Mouse (Mus musculus) lung, embryonic 15.5 days (tissue): ENCODE measurements around the gene Sh3bp2. TPM values are rescaled to one million over a fixed set of nuclear protein-coding genes. Genes with fewer than 3 reads are reported as not detected.
"Not testable (repeated sequence)": the region's sequence is repeated elsewhere in the genome, so short reads cannot be mapped to it uniquely, and the experiment has no call there.

ENCODE experiments used
- ATAC-seq: fragments of 200-750 bp; cut with Nextera tagmentation; 2 replicates; pipeline ENCODE4 v1.8.0; 2017; ENCODE audit warnings: moderate number of reproducible peaks, borderline replicate concordance; ENCODE audit not compliant: low FRiP score, low TSS enrichment; ENCODE audit errors: extremely low read depth
- H3K27ac ChIP-seq: fragments of 300-500 bp; sonication (generic); 2 replicates; pipeline ENCODE4 v1.5.1; 2015; ENCODE audit warnings: moderate library complexity, mild to moderate bottlenecking, inconsistent platforms
- H3K27me3 ChIP-seq: fragments of 300-500 bp; sonication (generic); 2 replicates; pipeline ENCODE4 v1.6.1; 2015; ENCODE audit warnings: inconsistent platforms
- H3K36me3 ChIP-seq: fragments of 300-500 bp; sonication (generic); 2 replicates; pipeline ENCODE4 v1.6.1; 2015; ENCODE audit warnings: inconsistent platforms
- H3K4me1 ChIP-seq: fragments of 300-500 bp; sonication (generic); 2 replicates; pipeline ENCODE4 v1.6.1; 2015; ENCODE audit warnings: inconsistent platforms
- H3K4me2 ChIP-seq: fragments of 300-500 bp; sonication (generic); 2 replicates; pipeline ENCODE4 v1.6.1; 2015; ENCODE audit warnings: inconsistent platforms, mild to moderate bottlenecking, moderate library complexity
- H3K4me3 ChIP-seq: fragments of 300-500 bp; sonication (generic); 2 replicates; pipeline ENCODE4 v1.5.1; 2015; ENCODE audit warnings: mild to moderate bottlenecking, inconsistent platforms
- H3K9ac ChIP-seq: fragments of 300-500 bp; sonication (generic); 2 replicates; pipeline ENCODE4 v1.6.1; 2015; ENCODE audit warnings: inconsistent platforms
- H3K9me3 ChIP-seq: fragments of 300-500 bp; sonication (generic); 2 replicates; pipeline ENCODE4 v1.6.1; 2016; ENCODE audit warnings: inconsistent platforms
- WGBS: fragments of 180-500 bp; shearing (Covaris S2); methylation state at CpG from one replicate; pipeline ENCODE4 v1.1.7; 2015; 5-methylcytosine and 5-hydroxymethylcytosine counted together
- polyA plus RNA-seq: library from polyadenylated mRNA; unstranded; fragments of >200 nt; fragmentation: Nextera tagmentation; extraction: Ambion mirVana; gene quantifications from 2 replicates; pipeline ENCODE4 v1.2.1, GENCODE M21; 2015

The Sh3bp2 gene
- polyA plus RNA-seq, 1 experiment from 2014 or later = 8.1 TPM

GRCm38 (mm10) chr5:34573268-34574221 is 47.9 kb downstream of the Sh3bp2 start, which contains the start of gene Add1:
TSS of gene Add1 (plus strand) at chr5:34573664.
- WGBS = under 1% methylated on average over 58 of the region's 84 CpGs

DNA sequence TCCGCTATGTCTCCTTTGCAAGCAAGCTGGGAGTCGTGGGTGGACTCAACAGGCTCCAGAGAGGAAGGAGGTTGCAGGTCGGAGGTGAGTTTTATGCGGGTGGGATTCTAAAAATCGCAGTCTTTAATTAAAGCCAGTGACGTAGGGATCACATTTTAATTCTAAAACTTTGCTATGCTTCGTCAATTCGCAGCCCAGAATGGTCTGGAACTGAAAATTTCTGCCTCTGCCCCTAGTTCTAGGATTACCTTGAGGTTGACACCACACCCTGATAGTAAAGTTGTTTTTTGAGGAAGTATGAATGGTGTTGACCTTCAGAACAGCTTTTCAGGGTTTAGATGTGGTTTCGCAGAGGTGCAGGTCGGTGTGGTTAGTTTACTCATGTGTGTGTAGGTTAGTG is 49.1 kb downstream of the Sh3bp2 start:
- H3K27ac ChIP-seq = 0 out of 2 replicates have a peak overlapping the region, but pooled peaks have one; percentile 90
- WGBS = 24% methylated on average over 10 of the region's 10 CpGs
- peak overlapping the region; percentile 96 for H3K9ac ChIP-seq

More at GRCm38 (mm10) chr5:34573268-34574221, 47.9 kb downstream of the Sh3bp2 start, which contains the start of gene Add1:
- Histone ChIP-seq H3K27me3 (no peaks in the 10 kb centered on the region), H3K27ac (peak within 1 kb of the TSS; percentile 90), H3K36me3 (peaks cover 2% of the 10 kb centered on the region; the same call in 1 of the 2 replicates), H3K4me3 (peak within 1 kb of the TSS; percentile 88), H3K4me2 (peak within 1 kb of the TSS; percentile 65), H3K9me3 (no peaks in the 10 kb centered on the region), H3K9ac (peak within 1 kb of the TSS; percentile 96), H3K4me1 (peaks cover 13% of the 10 kb centered on the region)
- peak; percentile 100 for ATAC-seq

GRCm38 (mm10) chr5:34576286-34576685 is 50.6 kb downstream of the Sh3bp2 start:
- Histone ChIP-seq H3K36me3 (peaks cover 7% of the 10 kb centered on the region; the same call in 1 of the 2 replicates), H3K27ac (no peak overlapping the region), H3K9ac (no peak overlapping the region), H3K4me1 (peaks cover 13% of the 10 kb centered on the region), H3K27me3 (no peaks in the 10 kb centered on the region), H3K9me3 (no peaks in the 10 kb centered on the region), H3K4me2 (no peak overlapping the region), H3K4me3 (no peak overlapping the region)
- WGBS = 91% methylated on average over 1 of the region's 1 CpGs
- ATAC-seq = no peak

More for the DNA sequence above, 49.1 kb downstream of the Sh3bp2 start:
- H3K36me3 ChIP-seq = peaks cover 7% of the 10 kb centered on the region; the same call in 1 of the 2 replicates
- H3K9me3 ChIP-seq = no peaks in the 10 kb centered on the region
- peaks cover 13% of the 10 kb centered on the region for H3K4me1 ChIP-seq
- H3K4me3 ChIP-seq = peak overlapping the region; percentile 88
- peak overlapping the region; percentile 65 for H3K4me2 ChIP-seq
- H3K27me3 ChIP-seq = no peaks in the 10 kb centered on the region
- ATAC-seq = no peak

- Histone ChIP-seq H3K9me3 (no peaks in the 10 kb centered on the region), H3K27ac (no peak overlapping the region), H3K9ac (no peak overlapping the region), H3K4me2 (no peak overlapping the region), H3K4me3 (no peak overlapping the region), H3K36me3 (peaks cover 7% of the 10 kb centered on the region; the same call in 1 of the 2 replicates), H3K4me1 (peaks cover 23% of the 10 kb centered on the region), H3K27me3 (no peaks in the 10 kb centered on the region)
- no peak for ATAC-seq
- WGBS = 94% methylated on average over 7 of the region's 7 CpGs
These were observed 52.5 kb downstream of the Sh3bp2 start for GRCm38 (mm10) chr5:34578038-34578655.

DNA sequence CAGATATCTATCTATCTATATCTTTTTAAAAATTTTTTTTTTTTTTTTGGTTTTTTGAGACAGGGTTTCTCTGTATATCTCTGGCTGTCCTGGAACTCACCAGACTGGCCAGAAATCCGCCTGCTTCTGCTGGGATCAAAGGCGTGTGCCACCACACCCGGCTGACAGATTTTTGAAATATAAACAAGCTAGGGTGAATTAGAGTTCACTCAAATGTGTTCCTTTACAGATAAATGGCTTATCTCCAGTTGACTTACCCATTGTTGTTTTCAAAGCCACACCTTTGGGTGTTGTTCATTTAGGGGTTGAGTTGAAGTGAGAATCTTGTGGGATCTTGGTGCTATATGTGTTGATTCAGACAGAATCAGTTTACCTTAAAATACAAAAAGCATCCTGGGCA is 53.7 kb downstream of the Sh3bp2 start:
- H3K4me2 ChIP-seq = no peak overlapping the region
- H3K36me3 ChIP-seq = peaks cover 7% of the 10 kb centered on the region; the same call in 1 of the 2 replicates
- H3K4me3 ChIP-seq = no peak overlapping the region
- H3K9ac ChIP-seq = no peak overlapping the region
- WGBS = 51% methylated on average over 3 of the region's 3 CpGs
- H3K4me1 ChIP-seq = peaks cover 23% of the 10 kb centered on the region
- H3K27me3 ChIP-seq = no peaks in the 10 kb centered on the region
- ATAC-seq = no peak
- H3K9me3 ChIP-seq = no peaks in the 10 kb centered on the region
- no peak overlapping the region for H3K27ac ChIP-seq

DNA sequence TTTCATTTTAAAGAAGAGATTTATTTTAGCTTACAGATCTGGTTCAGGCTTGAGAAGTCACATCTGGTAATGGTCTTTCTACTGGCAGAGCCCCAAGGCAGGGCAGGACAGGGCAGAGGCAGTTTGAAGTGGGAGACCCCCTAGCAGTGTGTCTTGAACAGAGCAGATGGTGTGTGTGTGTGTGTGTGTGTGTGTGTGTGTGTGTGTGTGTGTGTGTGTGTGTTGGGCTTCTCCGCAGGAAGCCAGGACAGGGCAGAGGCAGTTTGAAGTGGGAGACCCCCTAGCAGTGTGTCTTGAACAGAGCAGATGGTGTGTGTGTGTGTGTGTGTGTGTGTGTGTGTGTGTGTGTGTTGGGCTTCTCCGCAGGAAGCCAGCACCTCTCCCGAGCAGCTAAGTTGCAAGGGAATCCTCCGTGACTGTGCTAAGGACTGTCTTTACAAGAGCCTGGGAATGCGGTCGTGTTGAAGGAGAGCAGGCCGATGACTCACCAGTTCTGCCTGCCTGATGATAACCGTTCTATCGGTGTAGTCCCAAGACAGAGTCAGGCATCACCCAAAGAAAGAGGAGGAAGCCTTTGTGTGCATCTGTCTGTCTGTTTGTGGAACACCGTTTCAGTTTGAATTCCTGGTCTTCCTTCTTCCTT is 56.2 kb downstream of the Sh3bp2 start:
- ATAC-seq = peak; percentile 91
- H3K4me3 ChIP-seq, H3K27me3 ChIP-seq, H3K36me3 ChIP-seq, H3K9me3 ChIP-seq, H3K9ac ChIP-seq: not testable (repeated sequence)
- Histone ChIP-seq H3K4me1 (peaks cover 10% of the 10 kb centered on the region), H3K4me2 (peak overlapping the region; percentile 33), H3K27ac (peak overlapping the region; percentile 73)
- WGBS = 12% methylated on average over 10 of the region's 10 CpGs

DNA sequence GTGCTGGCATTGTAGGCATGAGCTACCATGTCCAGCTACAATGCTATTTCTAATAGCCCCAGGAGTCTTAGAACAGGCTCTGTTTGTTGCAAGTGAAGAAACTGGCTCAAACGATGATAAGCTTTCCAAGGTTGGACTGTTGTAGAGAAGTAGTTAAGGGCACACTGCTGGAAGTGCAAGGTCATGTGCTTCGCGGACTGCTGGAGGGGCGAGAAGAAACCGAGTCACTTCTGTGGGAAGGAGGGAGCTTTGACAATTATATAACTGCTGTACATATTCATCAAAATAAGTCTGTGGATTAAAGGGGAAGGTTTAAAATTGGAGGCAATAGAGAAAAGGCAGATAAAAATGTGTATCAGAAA is 56.7 kb downstream of the Sh3bp2 start:
- WGBS = 56% methylated on average over 5 of the region's 5 CpGs
- H3K27ac ChIP-seq = peak overlapping the region; percentile 73
- H3K9ac ChIP-seq = no peak overlapping the region
- no peaks in the 10 kb centered on the region for H3K27me3 ChIP-seq
- no peak overlapping the region for H3K4me3 ChIP-seq
- no peak for ATAC-seq
- peaks cover 10% of the 10 kb centered on the region for H3K4me1 ChIP-seq
- H3K4me2 ChIP-seq = peak overlapping the region; percentile 33
- H3K9me3 ChIP-seq = no peaks in the 10 kb centered on the region
- peaks cover 7% of the 10 kb centered on the region; the same call in 1 of the 2 replicates for H3K36me3 ChIP-seq

GRCm38 (mm10) chr5:34585216-34585615 is 59.6 kb downstream of the Sh3bp2 start:
- no peak overlapping the region for H3K9ac ChIP-seq
- peaks cover 12% of the 10 kb centered on the region for H3K4me1 ChIP-seq
- H3K9me3 ChIP-seq = no peaks in the 10 kb centered on the region
- no peak overlapping the region for H3K4me3 ChIP-seq
- H3K27me3 ChIP-seq = no peaks in the 10 kb centered on the region
- H3K36me3 ChIP-seq = no peaks in the 10 kb centered on the region
- no peak for ATAC-seq
- H3K4me2 ChIP-seq = no peak overlapping the region
- no peak overlapping the region for H3K27ac ChIP-seq
- 66% methylated on average over 5 of the region's 5 CpGs for WGBS

DNA sequence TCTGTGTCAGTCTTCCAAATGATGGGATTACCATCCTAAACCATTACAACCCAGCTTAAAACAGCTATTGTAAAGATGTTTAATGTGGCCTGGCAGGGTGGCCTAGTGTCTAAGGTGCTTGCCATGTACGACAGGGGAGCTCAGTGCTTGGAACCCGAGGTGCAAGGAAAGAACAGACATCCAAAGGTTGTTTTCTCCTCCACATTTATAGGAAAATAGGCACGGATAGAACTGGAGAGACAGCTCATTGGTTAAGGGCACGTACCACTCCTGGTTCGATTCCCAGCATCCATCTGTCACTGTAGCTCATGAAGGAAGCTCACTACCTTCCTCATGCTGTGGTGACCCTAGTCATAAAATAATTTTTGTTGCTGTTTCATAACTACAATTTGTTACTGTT is 62.2 kb downstream of the Sh3bp2 start:
- Histone ChIP-seq H3K4me2 (no peak overlapping the region), H3K36me3 (no peaks in the 10 kb centered on the region), H3K27me3 (no peaks in the 10 kb centered on the region), H3K4me3 (no peak overlapping the region), H3K9me3 (no peaks in the 10 kb centered on the region), H3K4me1 (peaks cover 9% of the 10 kb centered on the region; the same call in 1 of the 2 replicates), H3K9ac (no peak overlapping the region), H3K27ac (no peak overlapping the region)
- 81% methylated on average over 5 of the region's 5 CpGs for WGBS
- ATAC-seq = no peak

DNA sequence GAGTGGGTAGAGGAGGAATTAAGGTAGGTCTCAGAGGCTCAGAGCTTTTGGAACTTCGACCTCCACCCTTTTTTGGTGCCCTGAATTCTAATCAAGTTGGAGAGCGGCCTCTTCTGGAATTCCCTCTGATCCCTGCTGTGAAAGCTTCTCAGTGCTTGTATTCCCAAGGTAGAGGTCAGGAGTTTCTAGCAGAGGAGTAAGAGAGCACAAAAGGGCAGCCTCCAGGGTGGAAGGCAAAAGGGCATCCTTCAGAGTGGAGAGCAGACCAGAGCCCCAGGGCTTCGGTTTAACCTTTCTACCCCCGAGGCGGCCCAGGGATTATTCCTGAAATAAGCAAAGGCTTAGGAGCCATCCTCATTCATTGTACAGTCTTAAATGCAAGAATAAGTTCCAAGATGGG is 64.4 kb downstream of the Sh3bp2 start:
- Histone ChIP-seq H3K27ac (no peak overlapping the region), H3K4me3 (no peak overlapping the region), H3K9me3 (no peaks in the 10 kb centered on the region), H3K9ac (no peak overlapping the region), H3K4me2 (no peak overlapping the region), H3K36me3 (0 out of 2 replicates have a peak, but pooled peaks cover 5% of the 10 kb centered on the region), H3K27me3 (no peaks in the 10 kb centered on the region), H3K4me1 (peaks cover 9% of the 10 kb centered on the region; the same call in 1 of the 2 replicates)
- no peak for ATAC-seq
- 41% methylated on average over 5 of the region's 5 CpGs for WGBS

- H3K27me3 ChIP-seq = no peaks in the 10 kb centered on the region
- no peaks in the 10 kb centered on the region for H3K9me3 ChIP-seq
- no peak overlapping the region for H3K27ac ChIP-seq
- no peak overlapping the region for H3K9ac ChIP-seq
- H3K4me1 ChIP-seq = peaks cover 9% of the 10 kb centered on the region; the same call in 1 of the 2 replicates
- 0 out of 2 replicates have a peak, but pooled peaks cover 5% of the 10 kb centered on the region for H3K36me3 ChIP-seq
- H3K4me3 ChIP-seq = no peak overlapping the region
- H3K4me2 ChIP-seq = no peak overlapping the region
- WGBS = 59% methylated on average over 4 of the region's 4 CpGs
- no peak for ATAC-seq
These were observed 65.1 kb downstream of the Sh3bp2 start for GRCm38 (mm10) chr5:34590702-34591101.
